Mouse (Mus musculus) cerebellum, adult 2 months (tissue): Measurements from ENCODE around the gene Svopl. TPM values are rescaled to one million over a fixed set of nuclear protein-coding genes. Genes with fewer than 3 reads are reported as not detected.

Experiments used
- DNase-seq, 2 experiments: peaks; one replicate each; pipeline ENCODE4 v3.0.0; 2021
- H3K27ac ChIP-seq: fragments of 200-500 bp; 2 replicates; pipeline ENCODE4 v1.5.1; 2012; ENCODE audit warnings: low read length, control low read depth, inconsistent platforms; ENCODE audit not compliant: insufficient read depth
- H3K27me3 ChIP-seq: fragments of 200-500 bp; 2 replicates; pipeline ENCODE4 v1.6.1; 2012; ENCODE audit warnings: inconsistent platforms, mild to moderate bottlenecking, low read length, moderate library complexity; ENCODE audit not compliant: control insufficient read depth, insufficient read depth
- H3K4me1 ChIP-seq: fragments of 200-500 bp; 2 replicates; pipeline ENCODE4 v1.6.1; 2011; ENCODE audit warnings: low read length; ENCODE audit not compliant: control insufficient read depth, insufficient read depth
- H3K4me3 ChIP-seq: fragments of 200-500 bp; replicated peaks from 2 replicates; pipeline ENCODE3; 2011; ENCODE audit warnings: mild to moderate bottlenecking, low read depth, low read length, control low read depth; ENCODE audit not compliant: insufficient read depth
- CTCF ChIP-seq: fragments of 200-500 bp; IDR thresholded peaks from 2 replicates; pipeline ENCODE4 v1.5.1; 2011; ENCODE audit warnings: low read depth, mild to moderate bottlenecking, control low read depth, low read length, moderate library complexity, borderline replicate concordance; ENCODE audit not compliant: insufficient read depth
- POLR2A ChIP-seq: fragments of 200-500 bp; IDR thresholded peaks from 2 replicates; pipeline ENCODE4 v1.6.1; 2011; ENCODE audit warnings: low read length, control low read depth, borderline replicate concordance; ENCODE audit not compliant: insufficient read depth
- WGBS: fragments of 180-500 bp; shearing (Covaris S2); methylation state at CpG from one replicate; pipeline ENCODE4 v1.1.7; 2018; 5-methylcytosine and 5-hydroxymethylcytosine counted together
- polyA plus RNA-seq: library from polyadenylated mRNA; depleted of rRNA; stranded (reverse); fragments of >200 nt; gene quantifications from 2 replicates; pipeline ENCODE4 v1.2.3, GENCODE M21; 2012

Svopl gene
- polyA plus RNA-seq, 1 experiment = 0.11 TPM

- TF ChIP-seq CTCF = no peak
- TF ChIP-seq POLR2A = no peak
- H3K27ac ChIP-seq = no peak overlapping the region
- no peak for DNase-seq
- H3K27me3 ChIP-seq = no peaks in the 10 kb centered on the region
- no peaks in the 10 kb centered on the region for H3K4me1 ChIP-seq
- 56% methylated on average over 5 of the region's 5 CpGs for WGBS
- no peak overlapping the region for H3K4me3 ChIP-seq
These were observed 25.5 kb upstream of the Svopl start for GRCm38 (mm10) chr6:38072137-38072796.

- no peak overlapping the region for H3K27ac ChIP-seq
- 91% methylated on average over 4 of the region's 4 CpGs for WGBS
These were observed 24.5 kb upstream of the Svopl start for GRCm38 (mm10) chr6:38071256-38071655.

DNA sequence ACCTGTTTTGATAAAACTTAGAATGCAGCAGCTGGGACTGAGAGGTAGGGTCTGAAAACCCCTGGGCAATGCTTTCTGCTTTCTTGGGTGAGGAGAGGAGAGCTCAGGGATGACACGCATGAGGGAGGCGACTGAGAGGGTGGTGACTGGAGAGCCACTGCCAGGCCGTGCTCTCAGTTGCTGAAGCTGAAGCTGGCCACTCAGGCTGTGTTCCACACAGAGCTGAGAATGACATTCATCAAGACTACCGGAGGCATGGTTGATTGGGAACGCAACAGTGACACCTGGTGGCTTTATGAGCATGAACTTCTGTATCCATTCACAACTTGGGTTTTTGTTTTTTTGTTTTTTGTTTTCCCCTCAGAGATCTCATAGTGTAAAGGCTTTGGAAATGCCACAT is 19.4 kb upstream of the Svopl start:
- H3K27ac ChIP-seq = no peak overlapping the region

More at GRCm38 (mm10) chr6:38071256-38071655, 24.5 kb upstream of the Svopl start:
- H3K27me3 ChIP-seq = no peaks in the 10 kb centered on the region
- no peak for DNase-seq
- no peak overlapping the region for H3K4me3 ChIP-seq
- TF ChIP-seq POLR2A = no peak
- no peak for TF ChIP-seq CTCF
- no peaks in the 10 kb centered on the region for H3K4me1 ChIP-seq

GRCm38 (mm10) chr6:38065501-38066122 is 18.8 kb upstream of the Svopl start:
- Histone ChIP-seq H3K27me3 (no peaks in the 10 kb centered on the region), H3K4me3 (peak overlapping the region; percentile 20), H3K27ac (no peak overlapping the region), H3K4me1 (peaks cover 8% of the 10 kb centered on the region; the same call in 1 of the 2 replicates)
- TF ChIP-seq POLR2A (no peak), CTCF (no peak)
- DNase-seq = peak; percentile 35 to 41
- WGBS = 12% methylated on average over 11 of the region's 11 CpGs

More for the DNA sequence above, 19.4 kb upstream of the Svopl start:
- WGBS = under 1% methylated on average over 5 of the region's 5 CpGs
- peak; percentile 82 for TF ChIP-seq CTCF
- TF ChIP-seq POLR2A = no peak
- peaks cover 8% of the 10 kb centered on the region; the same call in 1 of the 2 replicates for H3K4me1 ChIP-seq
- H3K4me3 ChIP-seq = no peak overlapping the region
- peak; percentile 62 to 71 for DNase-seq
- H3K27me3 ChIP-seq = no peaks in the 10 kb centered on the region

DNA sequence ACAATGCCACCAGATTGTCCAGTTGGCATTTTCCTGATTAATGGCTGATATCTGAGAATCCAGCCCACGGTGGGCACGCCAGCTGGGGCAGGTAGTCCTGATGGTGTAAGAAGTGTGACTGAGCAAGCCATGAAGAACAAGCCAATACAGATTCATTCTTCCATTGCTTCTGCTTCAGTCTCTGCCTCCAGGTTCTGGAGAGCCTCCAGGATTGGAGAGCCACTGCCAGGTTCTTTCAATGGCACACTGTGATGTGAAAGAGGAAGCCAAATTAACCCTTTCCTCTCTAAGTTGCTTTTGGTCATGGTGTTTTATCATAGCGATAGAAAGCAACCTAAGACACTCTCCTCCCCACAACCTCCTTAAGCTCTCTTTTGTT is 18.3 kb upstream of the Svopl start:
- DNase-seq = peak; percentile 57 to 72
- H3K27ac ChIP-seq = no peak overlapping the region
- TF ChIP-seq CTCF (no peak), POLR2A (no peak)
- peaks cover 8% of the 10 kb centered on the region; the same call in 1 of the 2 replicates for H3K4me1 ChIP-seq
- H3K4me3 ChIP-seq = no peak overlapping the region
- no peaks in the 10 kb centered on the region for H3K27me3 ChIP-seq
- WGBS = 7% methylated on average over 3 of the region's 3 CpGs

DNA sequence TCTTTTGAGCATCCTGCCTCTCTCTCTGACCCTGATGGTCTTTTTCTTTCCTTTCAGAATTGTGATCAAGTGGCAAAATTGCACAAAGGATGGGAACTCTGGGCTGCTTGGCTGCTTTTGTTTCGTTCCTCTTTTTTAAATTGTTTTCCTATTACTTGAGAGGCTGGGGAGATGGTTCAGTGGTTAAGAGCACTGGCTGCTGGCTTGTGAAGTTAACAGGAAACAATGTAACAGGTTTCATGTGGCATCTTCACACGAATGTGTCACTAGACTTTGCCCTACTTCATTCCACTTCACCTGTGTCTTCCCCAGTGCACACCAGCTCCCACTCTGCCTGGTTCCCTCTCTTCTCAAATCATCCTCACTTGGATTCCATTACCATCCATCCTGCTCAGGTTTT is 17.8 kb upstream of the Svopl start:
- 78% methylated on average over 2 of the region's 2 CpGs for WGBS
- Histone ChIP-seq H3K4me1 (peaks cover 8% of the 10 kb centered on the region; the same call in 1 of the 2 replicates), H3K27ac (no peak overlapping the region), H3K4me3 (no peak overlapping the region), H3K27me3 (no peaks in the 10 kb centered on the region)
- TF ChIP-seq CTCF = no peak
- no peak for TF ChIP-seq POLR2A
- no peak for DNase-seq

DNA sequence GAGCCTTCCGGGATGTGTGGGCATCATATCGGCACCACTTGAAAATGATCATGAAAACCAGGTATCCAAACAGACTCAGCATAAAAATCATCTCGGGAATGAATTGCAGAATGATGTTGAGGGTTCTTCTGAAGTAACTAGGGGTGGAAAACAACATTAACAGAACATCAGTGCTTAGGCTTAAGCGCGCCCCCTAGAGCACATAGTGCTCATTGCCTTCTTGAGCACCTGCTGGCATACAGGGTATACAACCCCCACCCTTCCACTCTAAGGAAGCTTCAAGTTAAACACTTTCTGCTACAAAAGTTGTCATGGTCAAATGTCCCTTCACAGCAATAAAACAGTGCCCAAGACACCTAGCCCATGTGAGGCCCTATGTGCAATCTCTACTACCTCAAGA is 12.0 kb upstream of the Svopl start:
- no peaks in the 10 kb centered on the region for H3K4me1 ChIP-seq
- TF ChIP-seq POLR2A = no peak
- TF ChIP-seq CTCF = no peak
- no peaks in the 10 kb centered on the region for H3K27me3 ChIP-seq
- no peak overlapping the region for H3K4me3 ChIP-seq
- no peak overlapping the region for H3K27ac ChIP-seq
- 57% methylated on average over 5 of the region's 5 CpGs for WGBS
- no peak for DNase-seq
